Mouse (Mus musculus) lung, postnatal 4 days (tissue): Measurements from ENCODE around the gene Ubash3a.

Experiments used
- DNase-seq, 2 experiments: peaks; one replicate each; pipeline ENCODE4 v3.0.0; 2021

Gene Ubash3a

DNA sequence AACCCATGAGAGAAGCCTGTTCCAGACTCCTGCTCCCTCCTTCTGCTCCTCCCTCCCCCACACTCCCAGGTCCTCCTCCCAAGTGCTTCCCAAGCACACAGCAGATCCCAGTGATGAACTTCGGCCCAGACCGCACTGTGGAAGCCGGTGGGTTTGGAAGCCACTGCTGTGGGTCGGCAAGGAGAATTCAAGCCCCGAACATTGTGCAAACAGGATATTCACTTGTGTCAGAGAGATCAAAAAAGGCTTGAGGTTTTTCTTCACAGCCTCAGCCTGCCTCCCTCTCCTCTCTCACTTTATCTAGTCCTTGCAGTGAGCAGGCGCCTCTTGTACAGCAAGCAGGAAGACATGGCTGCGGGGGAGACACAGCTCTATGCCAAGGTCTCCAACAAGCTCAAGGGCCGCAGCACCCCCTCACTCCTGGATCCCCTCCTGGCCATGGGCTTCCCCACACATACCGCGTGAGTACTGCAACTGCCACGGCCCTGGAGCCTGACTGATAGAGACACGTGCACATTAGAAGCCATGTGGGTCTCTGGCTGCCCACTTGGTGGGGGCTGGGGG, at the start of gene Ubash3a:
Ubash3a (plus strand) TSS at position 103 of the 564 bp plus-strand sequence.
- DNase-seq = peak in 1 of 2 experiments; percentile 17

DNA sequence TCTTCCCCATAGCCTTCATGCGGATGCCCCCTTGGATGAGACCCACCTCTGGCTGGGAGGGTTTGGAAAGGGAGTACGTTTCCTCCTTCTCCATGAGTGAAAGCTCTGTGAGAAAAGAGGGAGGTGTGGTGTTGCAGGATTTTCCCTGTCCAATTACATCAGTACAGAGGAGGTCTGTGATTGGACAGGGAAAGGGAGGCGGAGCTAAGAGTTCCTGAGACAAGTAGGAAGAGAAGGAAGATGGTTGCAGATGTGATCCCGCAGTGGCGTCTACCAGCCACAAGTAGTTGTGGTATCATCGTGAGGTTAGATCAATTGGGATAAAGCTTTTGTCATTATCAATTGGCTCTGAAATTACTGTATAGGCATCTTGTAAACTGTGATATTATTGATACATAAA, 49.8 kb upstream of the Ubash3a start:
- DNase-seq = no peak

DNA sequence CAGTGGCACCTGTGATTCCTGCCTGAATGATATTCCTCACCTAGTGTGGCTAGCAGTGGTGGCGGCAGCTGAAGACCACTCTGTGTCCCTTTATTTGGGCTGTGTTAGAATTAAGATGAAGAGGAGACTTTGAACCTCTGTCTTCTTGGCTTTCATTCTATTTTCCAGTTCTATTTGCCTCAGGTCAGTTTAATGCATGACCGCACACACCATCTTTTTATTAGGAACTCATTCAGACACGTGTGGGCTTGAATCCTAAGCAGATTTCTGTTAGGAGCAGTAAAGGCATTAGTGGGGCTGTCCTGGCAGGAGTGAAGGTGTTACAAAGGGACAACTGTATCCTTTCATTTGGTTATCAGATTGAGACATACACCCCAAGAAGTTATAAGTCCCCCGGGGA, 47.4 kb upstream of the Ubash3a start:
- no peak for DNase-seq

DNA sequence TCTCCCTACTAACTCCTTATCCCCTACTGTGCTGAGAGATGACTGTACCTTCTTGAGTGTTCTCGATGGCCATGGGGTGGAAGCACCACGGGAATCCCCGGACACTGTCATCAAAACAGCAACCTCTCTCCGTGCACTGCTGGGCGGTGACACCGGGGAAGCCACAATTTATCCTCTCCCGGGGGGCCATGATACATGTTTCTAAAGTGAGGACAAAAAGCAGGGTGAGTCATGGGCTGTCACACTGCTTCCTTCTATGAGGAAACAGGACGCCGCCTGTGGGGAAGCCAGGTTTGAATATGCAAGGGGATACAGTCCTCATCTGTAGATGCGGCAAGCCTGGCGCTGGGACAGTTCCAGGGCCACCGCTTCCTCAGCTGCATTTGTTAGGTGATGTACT, 45.1 kb upstream of the Ubash3a start:
- no peak for DNase-seq

- no peak for DNase-seq
Observed at GRCm38 (mm10) chr17:31163821-31164220, 43.9 kb upstream of the Ubash3a start.

DNA sequence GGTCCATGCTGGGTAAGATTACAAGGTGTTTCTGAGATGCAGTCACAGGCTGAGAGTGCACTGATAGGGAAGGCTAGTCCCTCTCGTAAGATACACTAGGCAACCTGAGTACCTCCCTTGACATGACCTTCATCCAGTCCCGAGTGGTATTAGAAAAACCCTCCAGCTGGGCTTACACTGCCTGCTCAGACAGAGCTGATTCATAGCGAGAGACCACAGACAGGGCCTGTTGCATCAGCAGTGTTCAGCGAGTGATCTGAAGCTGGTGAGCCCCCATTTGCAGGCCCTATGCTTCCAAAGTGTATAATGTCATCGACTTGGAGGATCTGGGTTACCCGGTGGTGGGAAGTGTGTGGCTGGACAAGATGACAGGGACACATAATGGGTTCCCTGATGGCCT, 42.5 kb upstream of the Ubash3a start, which contains the start of gene Tff1:
Tff1 (minus strand) TSS at position 151 of the 400 bp plus-strand sequence.
- no peak for DNase-seq

DNA sequence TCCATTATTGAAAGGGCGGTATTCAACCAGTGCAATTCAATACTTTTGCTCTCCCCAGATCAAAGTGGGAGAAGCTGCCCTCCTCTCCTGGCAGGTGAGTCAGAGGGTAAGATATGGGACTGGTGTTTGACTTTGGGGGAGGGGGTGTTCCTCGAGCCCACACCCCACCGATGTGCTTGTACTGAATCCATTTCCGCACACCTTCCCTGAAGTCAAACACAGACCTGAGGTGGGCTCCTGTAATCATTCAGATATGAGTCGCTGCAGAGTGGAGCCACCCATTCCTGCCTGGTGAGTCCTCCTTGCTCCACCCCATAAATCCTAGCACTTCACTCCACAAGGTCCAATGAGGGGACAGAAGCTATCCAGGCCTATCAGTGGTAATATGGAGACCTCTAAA, 37.9 kb upstream of the Ubash3a start:
- DNase-seq = no peak

DNA sequence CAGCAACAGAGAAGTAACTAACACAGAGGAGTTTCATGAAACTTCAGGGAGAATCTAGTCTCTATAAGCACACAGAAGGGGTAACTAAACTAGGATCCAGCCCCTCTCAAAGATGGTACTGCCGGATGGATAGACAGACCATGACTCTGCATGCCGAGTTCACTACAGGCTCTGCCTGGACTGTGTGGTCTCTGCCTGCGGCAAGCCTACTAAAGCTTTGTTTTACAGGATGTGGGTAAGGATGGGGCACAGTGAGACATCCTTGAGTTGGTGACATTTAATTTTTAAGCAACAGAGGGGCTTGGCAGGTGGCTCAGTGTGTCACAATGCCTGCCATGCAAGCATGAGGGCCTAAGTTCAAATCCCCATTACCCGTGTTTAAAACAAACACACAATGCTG, 31.4 kb upstream of the Ubash3a start:
- no peak for DNase-seq

DNA sequence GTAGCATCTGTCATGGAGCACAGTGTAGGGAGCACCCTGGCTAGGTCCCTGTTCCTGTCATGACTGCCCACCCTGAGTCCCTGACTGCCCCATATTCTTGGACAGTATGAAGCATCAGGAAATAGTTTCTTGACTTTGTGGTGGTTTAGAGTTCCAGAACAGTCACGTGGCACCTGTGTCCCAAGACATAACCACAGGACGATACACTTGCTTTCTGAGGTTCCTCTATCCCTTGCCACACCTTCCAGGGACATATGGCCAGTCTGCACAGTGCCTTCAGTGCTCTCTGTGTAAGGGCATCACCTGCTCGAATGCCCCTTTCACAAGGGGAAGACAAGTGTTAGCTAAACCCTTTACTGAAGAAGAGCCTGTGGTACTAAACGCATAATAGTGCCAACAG, 26.2 kb upstream of the Ubash3a start:
- DNase-seq = peak in 1 of 2 experiments; percentile 10

GRCm38 (mm10) chr17:31183180-31183974, 24.3 kb upstream of the Ubash3a start:
- no peak for DNase-seq

DNA sequence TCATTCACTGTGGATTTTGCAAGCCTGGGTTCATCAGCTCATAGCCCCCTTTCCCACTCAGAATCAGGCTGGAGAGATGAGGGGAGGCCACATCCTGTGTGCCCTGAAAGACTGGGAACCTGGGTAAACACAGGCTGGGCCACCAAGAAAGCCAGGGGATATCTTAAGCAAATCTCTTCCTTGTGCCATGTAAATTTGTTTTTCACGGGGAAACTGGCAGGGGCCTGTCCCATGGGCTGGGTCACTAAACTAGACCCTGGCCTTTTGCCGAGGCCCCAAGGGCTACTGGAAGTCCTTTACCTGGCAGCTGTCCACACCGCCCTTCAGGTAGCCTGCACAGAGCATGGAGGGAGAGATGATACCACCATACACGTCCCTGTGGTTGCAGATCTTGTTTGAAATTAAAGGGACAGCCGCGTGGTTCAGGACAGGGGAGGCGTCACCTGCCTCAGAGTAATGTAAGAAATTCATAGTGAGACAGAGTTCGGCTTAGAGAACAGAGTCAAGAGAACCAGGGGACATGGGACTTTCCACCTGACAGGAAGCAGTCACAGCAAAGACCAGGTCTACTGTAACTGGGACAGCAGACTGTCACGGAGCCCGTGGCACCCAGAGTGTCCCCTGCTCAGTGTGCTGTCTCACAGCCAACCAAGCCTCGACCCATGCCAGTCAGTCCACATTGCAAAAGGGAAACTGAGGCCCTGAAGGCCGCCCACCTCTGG, 23.2 kb upstream of the Ubash3a start:
- DNase-seq = no peak

GRCm38 (mm10) chr17:31187370-31187769, 20.3 kb upstream of the Ubash3a start:
- peak; percentile 69 to 79 for DNase-seq

GRCm38 (mm10) chr17:31191825-31192224, 15.8 kb upstream of the Ubash3a start:
- no peak for DNase-seq

DNA sequence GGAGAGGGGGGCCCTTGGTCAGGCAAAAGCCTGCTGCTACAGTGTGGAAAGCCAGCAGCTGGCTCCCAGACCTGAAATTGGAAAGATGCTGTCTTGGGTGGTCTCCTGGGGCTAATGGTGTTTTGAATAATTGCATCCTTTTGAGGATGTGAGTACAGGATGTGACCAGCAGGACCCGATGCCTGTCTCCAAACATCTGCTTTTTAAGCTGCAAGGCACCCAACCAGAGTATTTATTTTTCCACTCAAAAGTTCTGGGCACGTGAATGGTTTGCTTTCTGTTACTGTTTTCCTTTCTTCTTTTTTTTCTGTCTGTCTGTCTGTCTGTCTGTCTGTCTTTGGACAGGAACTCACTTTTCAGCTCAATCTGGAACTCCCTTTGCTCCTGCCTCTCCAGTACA, 15.0 kb upstream of the Ubash3a start:
- DNase-seq = no peak

GRCm38 (mm10) chr17:31193360-31193759, 14.3 kb upstream of the Ubash3a start:
- no peak for DNase-seq

- no peak for DNase-seq
Observed at GRCm38 (mm10) chr17:31195207-31195606, 12.5 kb upstream of the Ubash3a start.

- DNase-seq = no peak
Observed at GRCm38 (mm10) chr17:31196283-31196682, 11.4 kb upstream of the Ubash3a start.

GRCm38 (mm10) chr17:31198877-31199276, 8.8 kb upstream of the Ubash3a start, which contains the start of gene Tmprss3:
Gene Tmprss3 (minus strand): TSS chr17:31198977.
- DNase-seq = no peak

DNA sequence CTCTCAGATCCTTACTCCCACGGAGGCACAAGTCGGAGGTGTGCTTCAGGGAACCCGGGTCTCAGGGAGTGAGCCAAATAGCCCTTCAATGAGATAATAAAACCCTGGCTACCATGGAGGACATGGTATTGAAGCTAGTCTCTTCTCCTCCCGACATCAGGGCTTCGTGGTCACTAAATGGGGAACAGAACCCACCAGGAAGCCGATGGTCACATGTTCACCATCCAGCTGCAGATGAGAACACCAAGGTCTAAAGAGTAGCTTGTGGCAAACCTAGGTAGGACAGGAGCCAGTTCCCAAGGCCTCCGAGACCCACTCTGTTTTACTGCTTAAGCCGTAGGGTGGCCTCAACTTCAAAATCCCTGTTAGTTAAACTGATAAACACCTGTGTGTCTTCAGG, 981 bp downstream of the Ubash3a start:
- DNase-seq = peak in 1 of 2 experiments; percentile 6

DNA sequence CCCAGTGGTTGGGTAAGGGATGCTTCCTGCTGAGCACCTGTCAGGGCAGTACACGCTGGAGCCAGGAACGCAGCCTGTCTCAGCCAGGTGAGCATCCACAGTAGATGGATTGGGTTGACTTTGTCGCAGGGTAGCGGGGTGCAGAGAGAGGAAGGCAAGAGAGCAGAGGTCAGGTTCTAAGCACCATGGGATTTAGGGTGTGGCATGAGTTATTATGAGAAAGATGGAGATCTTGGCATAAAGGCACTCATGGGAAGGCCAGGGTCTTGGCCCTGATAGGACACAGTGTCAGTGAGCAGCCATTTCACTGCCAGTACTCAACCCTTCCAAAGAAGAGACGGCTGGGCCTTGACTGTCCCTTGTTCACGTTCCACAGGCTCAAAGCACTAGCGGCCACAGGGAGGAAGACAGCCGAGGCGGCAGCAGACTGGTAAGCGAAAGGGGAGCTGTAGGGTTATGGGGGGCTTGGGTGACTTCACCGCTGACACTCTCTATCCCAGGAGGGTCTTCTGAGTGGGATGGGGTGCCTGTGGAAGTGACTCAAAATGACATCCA, 1.8 kb downstream of the Ubash3a start:
- DNase-seq = peak in 1 of 2 experiments; percentile 13

- DNase-seq = peak in 1 of 2 experiments; percentile 7
Observed at GRCm38 (mm10) chr17:31210299-31210698, 2.6 kb downstream of the Ubash3a start.

DNA sequence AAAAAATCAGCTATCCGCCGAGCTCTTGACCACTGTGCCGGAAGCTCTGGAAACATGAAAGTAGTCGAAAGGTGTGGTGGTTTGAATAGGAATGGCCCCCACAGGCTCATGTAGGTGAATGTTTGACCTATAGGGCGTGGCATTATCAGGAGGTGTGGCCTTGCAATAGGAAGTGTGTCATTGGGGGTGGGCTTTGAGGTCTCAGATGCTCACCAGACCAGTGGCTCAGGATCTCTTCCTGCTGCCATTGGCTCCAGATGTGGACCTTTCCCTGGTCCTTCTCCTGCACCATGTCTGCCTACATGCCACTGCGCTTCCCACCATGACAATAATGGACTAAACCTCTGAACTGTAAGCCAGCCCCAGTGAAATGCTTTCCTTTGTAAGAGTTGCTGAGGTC, 4.2 kb downstream of the Ubash3a start:
- no peak for DNase-seq
